ENCODE assay signal across 8 mouse cellular contexts in the genomic region with DNA sequence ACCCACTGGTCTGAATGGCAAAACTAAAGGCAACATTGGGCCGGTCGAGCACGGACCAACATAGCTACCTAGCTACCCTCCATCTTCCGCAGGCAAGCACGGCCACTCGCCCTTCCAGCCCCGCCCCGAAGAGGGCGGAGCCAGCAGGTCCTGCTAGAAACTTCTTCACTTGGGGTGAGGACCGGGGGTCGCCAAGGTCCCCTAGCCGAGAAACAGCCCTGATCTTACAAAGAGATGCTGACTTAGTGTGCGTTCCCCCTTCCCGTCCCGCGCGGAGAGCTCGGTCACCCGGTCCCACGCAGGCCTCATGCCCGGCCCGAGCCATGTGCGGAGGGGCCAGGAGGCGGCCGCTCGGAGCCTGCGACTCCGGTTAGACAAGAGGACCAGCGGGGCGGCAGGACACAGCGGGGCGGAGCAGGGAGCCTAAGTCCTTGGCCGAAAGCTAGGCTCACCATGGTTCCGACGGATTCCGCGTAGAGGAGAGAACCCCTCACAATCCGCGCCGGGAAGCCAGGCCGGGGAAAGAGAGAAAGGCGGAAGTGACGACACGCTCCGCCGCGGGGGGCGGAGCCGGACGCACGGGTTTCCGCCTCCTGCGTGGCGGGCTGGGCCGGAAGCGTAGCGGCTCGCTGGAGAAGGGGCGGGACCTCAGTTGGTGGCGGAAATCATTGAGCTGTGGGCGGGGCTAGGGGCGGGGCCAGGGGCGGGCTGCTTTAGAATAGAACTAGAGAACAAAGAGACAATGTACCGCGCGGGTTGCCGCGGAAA. TPM values are rescaled to one million over a fixed set of nuclear protein-coding genes. Genes with fewer than 3 reads are reported as not detected.
DNase-seq lines count a peak whose midpoint lies in the region; ATAC-seq and TF ChIP-seq lines count a peak whose summit lies in the region.

Gene Cct2, minus strand, starts transcription at position 561 of the 768 bp plus-strand sequence.

- TF ChIP-seq EP300 in liver, embryonic 14.5 days (IDR thresholded peaks at IDR 0.05; ENCODE audit: low read depth): no peak; the same call in 1 of the 2 replicates
- no peak for TF ChIP-seq EP300 in stomach, postnatal 0 days (optimal IDR thresholded peaks at IDR 0.05)

- peak within 1 kb of the TSS; percentile 97 for H3K27ac ChIP-seq in forebrain, embryonic 10.5 days
- H3K27ac ChIP-seq in heart, embryonic 15.5 days: peak within 1 kb of the TSS; percentile 92
- H3K27ac ChIP-seq in liver, embryonic 14.5 days: peak within 1 kb of the TSS; percentile 76
- peak within 1 kb of the TSS; percentile 67 for H3K27ac ChIP-seq in neural tube, embryonic 11.5 days (ENCODE audit: low read depth, low read length)
- H3K27ac ChIP-seq in stomach, postnatal 0 days (replicated peaks): peak within 1 kb of the TSS; percentile 90

- TF ChIP-seq CTCF in liver, embryonic 14.5 days (IDR thresholded peaks at IDR 0.05; ENCODE audit: low read depth): no peak; the same call in 1 of the 2 replicates
- TF ChIP-seq CTCF in stomach, postnatal 0 days (IDR thresholded peaks at IDR 0.05; ENCODE audit: low read depth): no peak

- H3K9me3 ChIP-seq in forebrain, embryonic 10.5 days: no peaks in the 10 kb centered on the region
- H3K9me3 ChIP-seq in heart, embryonic 15.5 days (replicated peaks): no peaks in the 10 kb centered on the region
- H3K9me3 ChIP-seq in liver, embryonic 14.5 days (ENCODE audit: control insufficient read depth, low read length): no peaks in the 10 kb centered on the region
- no peaks in the 10 kb centered on the region for H3K9me3 ChIP-seq in neural tube, embryonic 11.5 days (ENCODE audit: control insufficient read depth, low read length)
- no peaks in the 10 kb centered on the region for H3K9me3 ChIP-seq in stomach, postnatal 0 days (ENCODE audit: control insufficient read depth, low read length)

- peaks cover 40% of the 10 kb centered on the region for H3K36me3 ChIP-seq in forebrain, embryonic 10.5 days (replicated peaks)
- peaks cover 38% of the 10 kb centered on the region for H3K36me3 ChIP-seq in heart, embryonic 15.5 days
- H3K36me3 ChIP-seq in liver, embryonic 14.5 days (replicated peaks; ENCODE audit: control insufficient read depth, insufficient read depth, low read depth): peaks cover 36% of the 10 kb centered on the region
- H3K36me3 ChIP-seq in neural tube, embryonic 11.5 days (ENCODE audit: control insufficient read depth, insufficient read depth, low read length): peaks cover 15% of the 10 kb centered on the region
- H3K36me3 ChIP-seq in stomach, postnatal 0 days (ENCODE audit: control insufficient read depth, insufficient read depth, low read length): peaks cover 21% of the 10 kb centered on the region

- peaks cover 23% of the 10 kb centered on the region for H3K4me1 ChIP-seq in forebrain, embryonic 10.5 days
- H3K4me1 ChIP-seq in heart, embryonic 15.5 days (replicated peaks): peaks cover 13% of the 10 kb centered on the region
- no peaks in the 10 kb centered on the region; a peak in 2 of 4 replicates for H3K4me1 ChIP-seq in liver, embryonic 14.5 days (replicated peaks; ENCODE audit: control insufficient read depth in 2 of 2, insufficient read depth in 2 of 2, low read length in 1 of 2)
- H3K4me1 ChIP-seq in neural tube, embryonic 11.5 days (ENCODE audit: control insufficient read depth, insufficient read depth, low read length): peaks cover 4% of the 10 kb centered on the region; the same call in 1 of the 2 replicates
- H3K4me1 ChIP-seq in stomach, postnatal 0 days (replicated peaks; ENCODE audit: control insufficient read depth, insufficient read depth): no peaks in the 10 kb centered on the region

- H3K4me3 ChIP-seq in forebrain, embryonic 10.5 days: peak within 1 kb of the TSS; percentile 97
- peak within 1 kb of the TSS; percentile 99 for H3K4me3 ChIP-seq in heart, embryonic 15.5 days
- H3K4me3 ChIP-seq in liver, embryonic 14.5 days (ENCODE audit: insufficient read depth in 1 of 2, low read depth in 2 of 2, low read length in 2 of 2): peak within 1 kb of the TSS; percentile 85
- peak within 1 kb of the TSS; percentile 87 for H3K4me3 ChIP-seq in neural tube, embryonic 11.5 days (ENCODE audit: low read depth, low read length)
- H3K4me3 ChIP-seq in stomach, postnatal 0 days (ENCODE audit: low read depth, low read length): peak within 1 kb of the TSS; percentile 98

- under 1% methylated on average over 67 of the region's 68 CpGs for WGBS in forebrain, embryonic 10.5 days
- under 1% methylated on average over 68 of the region's 68 CpGs for WGBS in heart, embryonic 15.5 days
- WGBS in liver, embryonic 14.5 days (ENCODE audit: insufficient replicate concordance): 0% methylated on average over 68 of the region's 68 CpGs
- under 1% methylated on average over 68 of the region's 68 CpGs for WGBS in neural tube, embryonic 11.5 days
- WGBS in stomach, postnatal 0 days: under 1% methylated on average over 67 of the region's 68 CpGs

- peak; percentile 89 for ATAC-seq in CD4-positive, CD25-positive, alpha-beta regulatory T cell, adult 4 months
- ATAC-seq in heart, embryonic 15.5 days (replicated peaks; ENCODE audit: insufficient number of reproducible peaks, insufficient read depth, low FRiP score, low read depth): peak; percentile 93
- ATAC-seq in liver, embryonic 14.5 days (ENCODE audit: insufficient read depth): peak; percentile 91
- ATAC-seq in neural tube, embryonic 11.5 days (ENCODE audit: insufficient read depth, low FRiP score, low TSS enrichment): peak; percentile 92
- ATAC-seq in stomach, postnatal 0 days (ENCODE audit: low FRiP score, low TSS enrichment): peak; percentile 96

- H3K27me3 ChIP-seq in forebrain, embryonic 10.5 days (ENCODE audit: poor library complexity, severe bottlenecking): no peaks in the 10 kb centered on the region
- H3K27me3 ChIP-seq in heart, embryonic 15.5 days: no peaks in the 10 kb centered on the region
- no peaks in the 10 kb centered on the region for H3K27me3 ChIP-seq in liver, embryonic 14.5 days (ENCODE audit: control insufficient read depth, insufficient read depth, low read length)
- no peaks in the 10 kb centered on the region for H3K27me3 ChIP-seq in neural tube, embryonic 11.5 days (ENCODE audit: control insufficient read depth, insufficient read depth, low read length)
- H3K27me3 ChIP-seq in stomach, postnatal 0 days (ENCODE audit: control insufficient read depth, insufficient read depth, low read length): no peaks in the 10 kb centered on the region

- peak within 1 kb of the TSS; percentile 76 for H3K4me2 ChIP-seq in heart, embryonic 15.5 days
- peak within 1 kb of the TSS; percentile 80 for H3K4me2 ChIP-seq in liver, embryonic 14.5 days (ENCODE audit: low read depth)
- peak within 1 kb of the TSS; percentile 95 for H3K4me2 ChIP-seq in neural tube, embryonic 11.5 days (ENCODE audit: low read depth)
- H3K4me2 ChIP-seq in stomach, postnatal 0 days (replicated peaks; ENCODE audit: low read depth): peak within 1 kb of the TSS; percentile 65

- peak within 1 kb of the TSS; percentile 90 for H3K9ac ChIP-seq in heart, embryonic 15.5 days
- H3K9ac ChIP-seq in liver, embryonic 14.5 days (replicated peaks): peak within 1 kb of the TSS; percentile 80
- H3K9ac ChIP-seq in neural tube, embryonic 11.5 days (ENCODE audit: low read length): peak within 1 kb of the TSS; percentile 82
- H3K9ac ChIP-seq in stomach, postnatal 0 days (ENCODE audit: low read length): peak within 1 kb of the TSS; percentile 91

- peak; percentile 94 for DNase-seq in c-Kit-negative CD71-positive TER-119-positive erythroid progenitor cells, embryonic 14.5 days (ENCODE audit: low read depth, low spot score)
- peak; percentile 97 for DNase-seq in forebrain, embryonic 10.5 days (ENCODE audit: extremely low spot score, low spot score)
- peak; percentile 94 to 95 for DNase-seq in kidney, postnatal 25 days
- peak; percentile 90 to 92 (median 91) for DNase-seq in liver, embryonic 14.5 days (ENCODE audit: low read depth in 3 of 3, low spot score in 3 of 3)
- peak; percentile 99 for DNase-seq in neural tube, embryonic 11.5 days (ENCODE audit: low spot score)
- peak; percentile 99 for DNase-seq in stomach, postnatal 0 days (ENCODE audit: low spot score)

RNA-seq across cellular contexts. Expression of gene Cct2, which starts in this region (rescaled TPM):
- 100 to 1,000 TPM; 185 to 226 TPM for polyA plus RNA-seq in CD4-positive, CD25-positive, alpha-beta regulatory T cell, adult 4 months (2017; shearing (Covaris generic))
- 332 and 337 TPM in 2 replicates for polyA plus RNA-seq in forebrain, embryonic 10.5 days (2016; fragmentation: Nextera tagmentation; extraction: Ambion mirVana)
- 139 and 171 TPM in 2 replicates for polyA plus RNA-seq in heart, embryonic 15.5 days (2015; fragmentation: Nextera tagmentation; extraction: Ambion mirVana)
- polyA plus RNA-seq in liver, embryonic 14.5 days (2012; rRNA removed): 78.1 and 137 TPM in 2 replicates
- polyA plus RNA-seq in liver, embryonic 14.5 days (2014; fragmentation: Nextera tagmentation; extraction: Ambion mirVana): 170 and 181 TPM in 2 replicates
- polyA plus RNA-seq in neural tube, embryonic 11.5 days (2014; fragmentation: Nextera tagmentation; extraction: Ambion mirVana): 351 and 353 TPM in 2 replicates
- 119 and 122 TPM in 2 replicates for polyA plus RNA-seq in stomach, postnatal 0 days (2015; fragmentation: Nextera tagmentation; extraction: Ambion mirVana)

Comparison
In these comparisons a context has a peak if more than half of its experiments do, and no peak if none do; other contexts are left out.
1. Peak in every context shown above with its lines: DNase-seq, ATAC-seq, H3K4me3 ChIP-seq and H3K27ac ChIP-seq.